Mouse (Mus musculus): ENCODE data around the gene Kcnh7.

Kcnh7 gene

GRCm38 (mm10) chr2:63183563-63184545 lies at the start of gene Kcnh7:
Gene Kcnh7, minus strand, starts transcription at chr2:63184287.
- in situ Hi-C loops (cut with MboI; ENCODE audit: low pct_unique_long_range_greater_than_20kb in 1 of 2, low sequenced_read_pairs in 2 of 2, unreplicated experiment in 1 of 2) = no loop called here

GRCm38 (mm10) chr2:63207435-63207834 lies 23.3 kb upstream of the Kcnh7 start:
- in situ Hi-C loops (cut with MboI; ENCODE audit: low pct_unique_long_range_greater_than_20kb in 1 of 2, low sequenced_read_pairs in 2 of 2, unreplicated experiment in 1 of 2) = no loop called here

DNA sequence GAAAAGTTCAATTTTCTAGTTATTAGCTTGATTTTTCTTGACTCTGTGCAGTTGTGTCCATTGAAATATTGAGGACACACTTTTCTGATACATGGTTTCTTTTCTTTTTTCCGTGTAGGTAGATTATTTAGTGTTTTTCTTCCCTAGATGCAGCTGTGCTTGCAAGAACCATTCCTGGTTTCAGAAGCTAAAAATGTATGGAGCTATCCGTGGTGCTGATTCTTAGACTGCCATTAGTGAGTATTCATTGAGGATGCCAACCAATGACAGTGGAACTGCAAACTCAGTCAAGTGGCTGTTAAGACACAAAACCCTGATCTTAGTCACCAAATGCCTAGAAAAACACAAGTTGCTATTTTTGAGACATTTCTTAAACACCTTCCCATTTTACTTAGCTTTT lies 1.9 kb upstream of the Kcnh7 start:
- in situ Hi-C loops (cut with MboI; ENCODE audit: low pct_unique_long_range_greater_than_20kb in 1 of 2, low sequenced_read_pairs in 2 of 2, unreplicated experiment in 1 of 2) = no loop called here

DNA sequence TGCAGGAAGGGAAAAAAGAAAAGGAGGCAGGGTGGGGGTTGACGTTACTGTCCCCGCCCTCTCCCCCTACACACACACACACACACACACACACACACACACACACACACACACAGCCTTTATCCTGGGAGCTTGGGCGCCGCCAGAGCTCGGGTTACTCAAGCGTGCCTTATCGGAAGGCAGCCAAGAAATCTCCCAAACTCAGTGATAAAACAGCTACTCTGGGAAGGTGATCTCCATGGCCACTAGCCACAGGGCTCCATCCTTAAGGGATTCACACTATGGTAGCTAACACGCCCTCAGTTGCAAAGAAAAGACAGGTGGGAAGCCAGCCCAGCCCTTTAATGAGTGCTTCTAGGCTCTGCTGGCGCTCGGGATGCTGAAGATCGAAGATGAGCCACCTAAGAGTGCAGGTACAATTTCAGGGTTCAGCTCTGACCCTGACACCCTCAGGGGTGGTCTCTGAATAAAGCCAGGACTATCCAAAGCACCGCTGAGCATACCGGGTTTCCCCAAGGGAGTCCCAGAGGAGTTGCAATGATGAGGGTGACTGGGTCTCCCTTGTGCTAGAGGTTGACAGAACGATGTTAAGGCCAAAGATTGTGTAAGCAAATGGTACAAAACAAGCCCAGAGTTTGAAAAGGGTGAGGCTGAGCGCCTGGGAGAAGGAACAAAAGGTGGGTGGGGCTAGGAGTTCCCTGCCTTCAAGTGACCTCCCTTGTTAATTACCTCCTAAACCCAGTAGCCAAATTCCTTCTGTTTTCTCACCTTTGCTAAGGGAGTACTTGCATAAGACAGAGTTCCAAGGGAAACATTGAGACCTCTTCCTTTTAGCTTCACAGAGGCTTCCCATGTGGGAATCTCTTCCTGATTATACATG lies 704 bp upstream of the Kcnh7 start:
- in situ Hi-C loops (cut with MboI; ENCODE audit: low pct_unique_long_range_greater_than_20kb in 1 of 2, low sequenced_read_pairs in 2 of 2, unreplicated experiment in 1 of 2) = no loop called here

DNA sequence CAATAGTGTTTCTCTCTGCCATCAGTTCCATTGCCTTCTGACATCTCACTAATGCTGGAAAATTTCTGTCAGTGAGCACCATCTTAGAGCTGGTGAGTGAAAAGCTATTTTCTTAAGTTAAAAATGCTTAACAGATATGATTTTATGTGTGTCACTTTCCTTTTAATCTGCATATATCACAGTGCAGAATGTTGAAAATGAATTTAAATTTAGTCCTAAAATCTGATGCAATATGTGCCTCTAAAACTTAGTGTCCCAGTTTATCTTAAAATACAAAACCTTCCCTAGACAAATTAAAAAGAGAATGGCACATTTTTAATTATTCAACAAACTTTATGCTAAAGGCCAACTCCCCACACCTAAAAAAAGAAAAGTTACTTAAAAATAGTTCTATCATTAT lies 30.4 kb downstream of the Kcnh7 start:
- in situ Hi-C loops (cut with MboI; ENCODE audit: low pct_unique_long_range_greater_than_20kb in 1 of 2, low sequenced_read_pairs in 2 of 2, unreplicated experiment in 1 of 2) = no loop called here

GRCm38 (mm10) chr2:63127762-63128516 lies 56.1 kb downstream of the Kcnh7 start:
- in situ Hi-C loops (cut with MboI; ENCODE audit: low pct_unique_long_range_greater_than_20kb in 1 of 2, low sequenced_read_pairs in 2 of 2, unreplicated experiment in 1 of 2) = no loop called here

- in situ Hi-C loops (cut with MboI; ENCODE audit: low pct_unique_long_range_greater_than_20kb in 1 of 2, low sequenced_read_pairs in 2 of 2, unreplicated experiment in 1 of 2) = no loop called here
These were observed 63.8 kb downstream of the Kcnh7 start for GRCm38 (mm10) chr2:63120316-63120715.

DNA sequence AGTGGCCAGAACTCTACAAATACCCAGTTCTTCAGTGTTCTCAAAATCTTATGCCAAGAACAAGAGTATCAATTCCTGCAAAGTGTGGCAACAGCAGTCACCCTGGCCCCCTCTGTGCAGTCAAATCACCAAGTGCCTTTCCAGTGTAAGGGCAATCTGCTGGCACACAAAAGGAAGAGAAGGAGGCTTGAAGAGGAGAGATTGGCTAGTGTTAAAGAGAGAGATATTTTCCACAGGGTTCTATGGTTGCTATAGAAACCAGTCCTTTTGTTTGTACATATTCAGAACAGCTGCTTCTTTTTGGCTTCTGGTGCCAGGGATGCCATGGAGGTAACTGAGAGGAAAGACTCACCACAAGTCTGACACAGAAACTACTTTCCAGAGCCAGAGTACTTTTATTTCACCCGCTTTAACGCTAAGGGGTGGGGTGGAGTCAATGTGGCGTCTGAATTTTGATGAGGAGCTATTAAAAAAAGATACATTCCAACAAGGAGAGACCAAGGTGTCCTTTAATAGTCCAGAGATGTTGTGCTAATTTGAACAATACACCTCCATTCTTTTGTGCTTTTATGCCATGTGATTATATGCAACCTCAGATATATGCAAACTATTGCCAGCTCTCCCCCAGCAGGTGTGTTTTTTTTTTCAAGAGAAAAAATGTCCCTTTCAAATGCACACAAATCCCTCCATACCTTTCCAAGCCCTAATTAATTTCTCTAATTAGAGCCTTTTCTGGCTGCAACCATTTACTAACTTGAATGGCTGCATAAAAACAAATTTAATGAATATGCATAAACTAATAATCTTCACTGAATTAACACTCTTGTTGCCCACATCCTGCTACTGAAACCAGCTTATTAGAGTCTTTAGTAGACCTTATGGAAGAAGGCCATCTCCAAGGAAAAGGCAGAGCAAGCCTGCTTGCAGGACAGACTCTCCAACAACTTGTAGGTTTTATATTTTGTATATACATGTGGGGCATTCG lies 66.6 kb downstream of the Kcnh7 start:
- in situ Hi-C loops (cut with MboI; ENCODE audit: low pct_unique_long_range_greater_than_20kb in 1 of 2, low sequenced_read_pairs in 2 of 2, unreplicated experiment in 1 of 2) = no loop called here

- in situ Hi-C loops (cut with MboI; ENCODE audit: low pct_unique_long_range_greater_than_20kb in 1 of 2, low sequenced_read_pairs in 2 of 2, unreplicated experiment in 1 of 2) = no loop called here
These were observed 78.1 kb downstream of the Kcnh7 start for GRCm38 (mm10) chr2:63105971-63106370.

- in situ Hi-C loops (cut with MboI; ENCODE audit: low pct_unique_long_range_greater_than_20kb in 1 of 2, low sequenced_read_pairs in 2 of 2, unreplicated experiment in 1 of 2) = no loop called here
These were observed 84.4 kb downstream of the Kcnh7 start for GRCm38 (mm10) chr2:63099676-63100075.

DNA sequence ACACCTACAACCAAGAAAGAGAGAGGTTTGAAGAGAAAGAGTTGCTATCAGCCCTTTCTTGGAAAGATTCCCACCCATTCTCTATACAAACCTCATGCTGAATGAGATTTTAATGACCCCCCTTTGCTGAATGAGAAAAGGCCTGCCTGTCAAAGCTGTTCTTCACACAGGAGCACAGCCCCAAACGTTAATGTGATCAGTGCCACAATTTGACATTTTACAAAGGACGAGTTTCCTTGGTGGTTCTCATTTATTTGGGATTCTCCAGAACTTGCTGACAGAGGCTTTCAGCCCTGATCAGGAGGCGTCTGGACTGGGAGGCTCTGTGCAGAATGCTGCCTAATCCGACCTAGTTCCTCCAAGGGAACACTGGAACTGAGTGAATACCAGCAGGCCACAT lies 92.3 kb downstream of the Kcnh7 start:
- in situ Hi-C loops (cut with MboI; ENCODE audit: low pct_unique_long_range_greater_than_20kb in 1 of 2, low sequenced_read_pairs in 2 of 2, unreplicated experiment in 1 of 2) = no loop called here

GRCm38 (mm10) chr2:63090447-63090846 lies 93.6 kb downstream of the Kcnh7 start:
- in situ Hi-C loops (cut with MboI; ENCODE audit: low pct_unique_long_range_greater_than_20kb in 1 of 2, low sequenced_read_pairs in 2 of 2, unreplicated experiment in 1 of 2) = no loop called here

DNA sequence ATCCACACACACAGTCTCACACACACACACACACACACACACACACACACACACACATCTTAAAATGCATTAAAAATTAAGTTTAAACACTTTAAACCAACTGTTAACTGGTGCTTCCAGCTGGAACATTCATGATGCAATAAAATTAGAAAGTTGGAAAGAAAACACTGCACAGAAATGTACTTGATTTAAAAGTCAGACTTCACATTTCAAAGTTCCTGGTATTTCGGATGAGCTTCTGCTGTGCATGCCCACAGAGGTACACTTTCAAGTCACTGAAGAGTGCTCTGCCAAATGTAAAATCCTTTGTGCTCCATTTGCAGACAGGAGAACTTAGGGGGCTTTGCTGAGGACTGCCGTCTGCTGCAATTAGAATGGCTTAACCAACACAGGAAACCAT lies 125.7 kb downstream of the Kcnh7 start:
- in situ Hi-C loops (cut with MboI; ENCODE audit: low pct_unique_long_range_greater_than_20kb in 1 of 2, low sequenced_read_pairs in 2 of 2, unreplicated experiment in 1 of 2) = no loop called here

- in situ Hi-C loops (cut with MboI; ENCODE audit: low pct_unique_long_range_greater_than_20kb in 1 of 2, low sequenced_read_pairs in 2 of 2, unreplicated experiment in 1 of 2) = no loop called here
These were observed 134.2 kb downstream of the Kcnh7 start for GRCm38 (mm10) chr2:63049884-63050283.

GRCm38 (mm10) chr2:63039718-63040117 lies 144.4 kb downstream of the Kcnh7 start:
- in situ Hi-C loops (cut with MboI; ENCODE audit: low pct_unique_long_range_greater_than_20kb in 1 of 2, low sequenced_read_pairs in 2 of 2, unreplicated experiment in 1 of 2) = no loop called here

- in situ Hi-C loops (cut with MboI; ENCODE audit: low pct_unique_long_range_greater_than_20kb in 1 of 2, low sequenced_read_pairs in 2 of 2, unreplicated experiment in 1 of 2) = no loop called here
These were observed 169.2 kb downstream of the Kcnh7 start for GRCm38 (mm10) chr2:63014909-63015308.

GRCm38 (mm10) chr2:63009141-63009540 lies 174.9 kb downstream of the Kcnh7 start:
- in situ Hi-C loops (cut with MboI; ENCODE audit: low pct_unique_long_range_greater_than_20kb in 1 of 2, low sequenced_read_pairs in 2 of 2, unreplicated experiment in 1 of 2) = no loop called here

DNA sequence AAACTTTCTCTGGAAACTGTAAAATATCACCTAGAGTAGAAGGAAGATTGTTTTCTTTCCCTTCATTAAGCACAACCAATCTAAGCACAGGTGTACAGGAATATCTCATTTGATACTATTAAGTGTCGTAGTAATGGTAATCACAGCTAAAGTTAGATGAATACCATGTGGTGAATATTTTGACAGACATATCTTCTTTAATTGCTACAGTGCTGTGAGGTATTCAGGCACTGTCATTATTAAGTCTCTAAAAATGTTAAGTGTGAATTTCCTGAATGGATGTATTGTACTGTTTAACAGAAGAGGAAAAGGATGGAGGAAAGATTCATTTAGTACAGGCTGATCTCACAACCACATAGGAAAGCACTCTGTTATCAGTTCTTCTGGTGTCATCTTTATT lies 181.3 kb downstream of the Kcnh7 start:
- in situ Hi-C loops (cut with MboI; ENCODE audit: low pct_unique_long_range_greater_than_20kb in 1 of 2, low sequenced_read_pairs in 2 of 2, unreplicated experiment in 1 of 2) = no loop called here

All from mouse embryonic stem cell (cell line).